Mouse (Mus musculus): Measurements from ENCODE around the gene Csrnp3.

DNA sequence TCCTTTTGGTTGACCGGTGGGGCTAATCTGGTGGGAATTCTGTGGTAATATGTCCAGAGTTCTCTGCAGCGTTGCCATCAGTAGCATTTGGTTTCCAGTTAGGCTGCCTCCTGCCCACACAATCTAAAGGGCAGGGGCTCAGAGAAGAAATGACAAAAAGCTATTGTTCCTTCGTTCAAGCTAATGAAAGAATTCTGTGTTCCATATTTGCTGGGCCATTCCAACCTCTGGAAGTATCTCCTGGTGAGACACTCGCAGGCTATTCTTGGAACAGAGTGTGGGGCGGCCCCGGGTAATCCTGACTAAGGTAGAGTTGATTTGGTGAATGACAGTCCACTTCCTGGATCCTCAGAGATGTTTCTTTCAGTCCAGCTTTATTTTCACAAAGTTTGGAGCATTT is 179.3 kb downstream of the Csrnp3 start:
- TF ChIP-seq POLR2A (IDR thresholded peaks at IDR 0.05; ENCODE audit: insufficient read length, low read depth) (no peak), E2F4 (IDR thresholded peaks at IDR 0.05; ENCODE audit: insufficient read depth) (no peak), MYOG (IDR thresholded peaks at IDR 0.05; ENCODE audit: control insufficient read depth in 1 of 3, insufficient read depth in 1 of 3, insufficient read length in 2 of 3, low read depth in 2 of 3) (no peak), MAX (IDR thresholded peaks at IDR 0.05; ENCODE audit: low read depth) (no peak), REST (IDR thresholded peaks at IDR 0.05; ENCODE audit: insufficient read depth, insufficient read length) (no peak), TCF12 (IDR thresholded peaks at IDR 0.05; ENCODE audit: insufficient read depth, poor library complexity, severe bottlenecking) (no peak), CEBPB (IDR thresholded peaks at IDR 0.05; ENCODE audit: insufficient read depth, poor library complexity, severe bottlenecking) (no peak)

Measured in myocyte (in vitro differentiated cells).